Mouse (Mus musculus) lung, postnatal 0 days (tissue): ENCODE measurements around the gene Adgrg3.

Experiments
- CTCF ChIP-seq: IDR thresholded peaks from 2 replicates; pipeline ENCODE4 v1.5.1; 2016; ENCODE audit warnings: antibody characterized with exemption, mild to moderate bottlenecking
- EP300 ChIP-seq: IDR thresholded peaks from 2 replicates; pipeline ENCODE4 v1.6.1; 2016; ENCODE audit warnings: antibody characterized with exemption, mild to moderate bottlenecking, control low read depth

- TF ChIP-seq CTCF (no peak), EP300 (no peak)
These were observed 24.6 kb downstream of the Adgrg3 start for GRCm38 (mm10) chr8:95041883-95042784.
